Mouse (Mus musculus) heart, embryonic 15.5 days (tissue): Measurements from ENCODE around the gene Aldh1l1. TPM values are rescaled to one million over a fixed set of nuclear protein-coding genes. Genes with fewer than 3 reads are reported as not detected.

Source experiments
- ATAC-seq: fragments of 200-750 bp; cut with Nextera tagmentation; replicated peaks from 2 replicates; pipeline ENCODE4 v1.8.0; 2017; ENCODE audit warnings: low read depth, moderate TSS enrichment; ENCODE audit not compliant: insufficient number of reproducible peaks, insufficient read depth, low FRiP score
- H3K27ac ChIP-seq: fragments of 300-500 bp; sonication (generic); 2 replicates; pipeline ENCODE4 v1.5.1; 2015; ENCODE audit warnings: mild to moderate bottlenecking, inconsistent platforms
- H3K27me3 ChIP-seq: fragments of 300-500 bp; sonication (generic); 2 replicates; pipeline ENCODE4 v1.6.1; 2015; ENCODE audit warnings: inconsistent platforms
- H3K36me3 ChIP-seq: fragments of 300-500 bp; sonication (generic); 2 replicates; pipeline ENCODE4 v1.6.1; 2015; ENCODE audit warnings: mild to moderate bottlenecking, inconsistent platforms
- H3K4me1 ChIP-seq: fragments of 300-500 bp; sonication (generic); replicated peaks from 2 replicates; pipeline ENCODE4 v1.6.1; 2015; ENCODE audit warnings: inconsistent platforms
- H3K4me2 ChIP-seq: fragments of 300-500 bp; sonication (generic); 2 replicates; pipeline ENCODE4 v1.6.1; 2015; ENCODE audit warnings: inconsistent platforms, mild to moderate bottlenecking, moderate library complexity
- H3K4me3 ChIP-seq: fragments of 300-500 bp; sonication (generic); 2 replicates; pipeline ENCODE4 v1.5.1; 2015; ENCODE audit warnings: mild to moderate bottlenecking, inconsistent platforms
- H3K9ac ChIP-seq: fragments of 300-500 bp; sonication (generic); 2 replicates; pipeline ENCODE4 v1.6.1; 2015; ENCODE audit warnings: mild to moderate bottlenecking, inconsistent platforms
- H3K9me3 ChIP-seq: fragments of 300-500 bp; sonication (generic); replicated peaks from 2 replicates; pipeline ENCODE4 v1.6.1; 2016; ENCODE audit warnings: inconsistent platforms
- WGBS: fragments of 180-500 bp; shearing (Covaris S2); methylation state at CpG from one replicate; pipeline ENCODE4 v1.1.7; 2015; ENCODE audit warnings: mixed read lengths; 5-methylcytosine and 5-hydroxymethylcytosine counted together
- polyA plus RNA-seq: library from polyadenylated mRNA; unstranded; fragments of >200 nt; fragmentation: Nextera tagmentation; extraction: Ambion mirVana; gene quantifications from 2 replicates; pipeline ENCODE4 v1.2.1, GENCODE M21; 2015

The Aldh1l1 gene
- polyA plus RNA-seq, 1 experiment from 2014 or later = 1.8 TPM

DNA sequence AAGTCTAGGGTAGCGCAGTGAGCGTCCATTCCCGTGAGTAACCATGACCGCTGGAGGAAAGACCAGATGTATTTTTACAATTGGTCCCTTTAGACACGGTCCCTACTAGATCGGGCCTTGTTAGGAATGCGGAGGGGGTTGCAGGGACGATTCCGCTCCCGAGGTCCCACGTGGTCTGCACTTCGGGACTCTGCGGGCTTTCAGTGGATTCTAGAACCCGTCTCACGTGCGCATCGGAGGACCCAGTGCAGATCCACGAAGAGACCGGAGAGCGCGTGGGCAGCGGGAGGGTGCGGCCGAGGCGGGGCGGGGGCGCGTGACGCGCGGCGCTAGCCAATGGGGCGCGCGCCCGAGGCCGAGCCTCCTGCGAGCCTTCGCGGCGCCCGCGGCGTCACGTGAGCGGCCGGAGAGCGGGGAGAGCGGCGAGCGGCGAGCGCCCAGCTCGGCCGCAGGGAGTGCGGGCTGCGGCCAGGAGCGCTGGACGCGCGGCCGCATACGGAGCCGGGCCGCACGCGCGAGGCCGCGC, 24.0 kb upstream of the Aldh1l1 start, which contains the start of gene Klf15:
Klf15 (plus strand) TSS at position 396 of the 526 bp plus-strand sequence.
- WGBS = under 1% methylated on average over 61 of the region's 70 CpGs
- Histone ChIP-seq H3K27ac (peak within 1 kb of the TSS; percentile 91), H3K4me3 (peak within 1 kb of the TSS; percentile 83), H3K27me3 (peaks cover 26% of the 10 kb centered on the region), H3K4me2 (peak within 1 kb of the TSS; percentile 98), H3K36me3 (peaks cover 9% of the 10 kb centered on the region; the same call in 1 of the 2 replicates), H3K9ac (peak within 1 kb of the TSS; percentile 91), H3K4me1 (peaks cover 27% of the 10 kb centered on the region), H3K9me3 (no peaks in the 10 kb centered on the region)
- peak; percentile 54 for ATAC-seq

GRCm38 (mm10) chr6:90462841-90463227, 23.4 kb upstream of the Aldh1l1 start:
- H3K27me3 ChIP-seq = peaks cover 26% of the 10 kb centered on the region

DNA sequence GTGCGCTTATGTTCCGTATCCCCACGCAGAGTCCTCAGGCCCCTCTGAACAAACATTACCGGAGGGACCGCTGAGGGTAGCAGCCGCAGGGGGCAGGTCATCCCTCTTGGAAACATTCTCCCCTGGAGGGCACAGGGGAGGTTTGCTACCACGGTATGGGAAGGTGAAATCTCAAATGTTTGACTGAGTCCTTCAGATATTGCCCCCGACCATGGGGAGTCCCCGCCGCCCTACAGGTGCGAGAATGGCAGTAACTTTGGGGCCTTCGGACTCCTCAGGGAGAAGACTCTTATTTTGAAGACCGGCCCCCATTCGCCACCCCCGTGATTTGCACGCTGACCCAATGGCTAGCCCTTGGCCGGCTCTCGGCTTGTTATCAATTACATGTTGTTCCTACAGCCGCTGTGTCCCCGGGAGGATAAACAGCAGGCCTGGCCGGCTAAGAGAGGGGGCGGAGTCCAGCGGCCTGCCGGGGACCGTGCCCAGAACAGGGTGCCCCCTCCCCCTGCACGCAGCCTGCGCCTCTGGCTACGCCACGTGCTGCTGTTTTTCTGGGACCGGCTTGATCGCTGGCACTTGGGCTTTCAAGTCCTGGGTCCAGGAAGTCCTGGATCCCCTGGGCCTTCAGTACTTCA, 22.9 kb upstream of the Aldh1l1 start:
- H3K9me3 ChIP-seq = no peaks in the 10 kb centered on the region
- H3K9ac ChIP-seq = peak overlapping the region; percentile 91
- H3K4me1 ChIP-seq = peaks cover 35% of the 10 kb centered on the region
- peaks cover 26% of the 10 kb centered on the region for H3K27me3 ChIP-seq
- H3K36me3 ChIP-seq = peaks cover 13% of the 10 kb centered on the region; the same call in 1 of the 2 replicates
- WGBS = 2% methylated on average over 31 of the region's 31 CpGs
- H3K4me2 ChIP-seq = peak overlapping the region; percentile 98
- H3K4me3 ChIP-seq = peak overlapping the region; percentile 83
- peak overlapping the region; percentile 91 for H3K27ac ChIP-seq
- peak; percentile 92 for ATAC-seq

More at GRCm38 (mm10) chr6:90462841-90463227, 23.4 kb upstream of the Aldh1l1 start:
- Histone ChIP-seq H3K27ac (peak overlapping the region; percentile 91), H3K9ac (peak overlapping the region; percentile 91), H3K36me3 (peaks cover 13% of the 10 kb centered on the region; the same call in 1 of the 2 replicates), H3K4me1 (peaks cover 30% of the 10 kb centered on the region), H3K4me3 (peak overlapping the region; percentile 83), H3K9me3 (no peaks in the 10 kb centered on the region), H3K4me2 (peak overlapping the region; percentile 98)
- under 1% methylated on average over 38 of the region's 38 CpGs for WGBS
- ATAC-seq = peak; percentile 33

- no peak for ATAC-seq
- peak overlapping the region; percentile 98 for H3K4me2 ChIP-seq
- H3K36me3 ChIP-seq = peaks cover 13% of the 10 kb centered on the region; the same call in 1 of the 2 replicates
- peak overlapping the region; percentile 91 for H3K27ac ChIP-seq
- peaks cover 38% of the 10 kb centered on the region for H3K4me1 ChIP-seq
- H3K9me3 ChIP-seq = no peaks in the 10 kb centered on the region
- H3K4me3 ChIP-seq = peak overlapping the region; percentile 83
- WGBS = 22% methylated on average over 7 of the region's 7 CpGs
- peak overlapping the region; percentile 17 for H3K9ac ChIP-seq
- H3K27me3 ChIP-seq = peaks cover 26% of the 10 kb centered on the region
These were observed 22.3 kb upstream of the Aldh1l1 start for GRCm38 (mm10) chr6:90463890-90464421.

GRCm38 (mm10) chr6:90465028-90465640, 21.1 kb upstream of the Aldh1l1 start:
- Histone ChIP-seq H3K9ac (no peak overlapping the region), H3K36me3 (peaks cover 13% of the 10 kb centered on the region; the same call in 1 of the 2 replicates), H3K27me3 (peaks cover 22% of the 10 kb centered on the region), H3K9me3 (no peaks in the 10 kb centered on the region), H3K4me3 (no peak overlapping the region), H3K27ac (no peak overlapping the region), H3K4me2 (no peak overlapping the region), H3K4me1 (peaks cover 38% of the 10 kb centered on the region)
- 92% methylated on average over 11 of the region's 11 CpGs for WGBS
- ATAC-seq = no peak

DNA sequence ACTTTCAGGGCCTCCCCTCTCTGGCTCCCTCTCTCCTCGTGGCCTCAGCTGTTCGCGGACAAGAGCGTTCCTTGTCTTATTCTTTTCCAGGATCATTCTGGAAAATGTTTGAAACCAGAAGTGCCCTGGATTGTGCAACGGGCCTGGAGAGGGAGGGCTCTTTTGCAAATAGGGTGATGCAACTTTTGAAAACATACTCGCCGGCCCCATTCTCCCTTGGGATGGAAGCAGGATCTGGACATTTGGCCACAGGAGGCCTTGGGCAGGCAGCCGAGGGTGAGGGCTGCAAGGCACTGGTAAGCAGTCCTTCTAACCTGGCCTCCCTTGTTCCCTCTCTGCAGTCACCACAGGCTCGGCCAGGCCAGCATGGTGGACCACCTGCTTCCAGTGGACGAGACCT, 20.1 kb upstream of the Aldh1l1 start:
- H3K27ac ChIP-seq = no peak overlapping the region

GRCm38 (mm10) chr6:90466847-90467410, 19.3 kb upstream of the Aldh1l1 start:
- peaks cover 54% of the 10 kb centered on the region for H3K4me1 ChIP-seq

More for the DNA sequence above, 20.1 kb upstream of the Aldh1l1 start:
- Histone ChIP-seq H3K4me3 (no peak overlapping the region), H3K27me3 (peaks cover 12% of the 10 kb centered on the region), H3K9ac (no peak overlapping the region), H3K4me2 (no peak overlapping the region), H3K9me3 (no peaks in the 10 kb centered on the region), H3K36me3 (peaks cover 13% of the 10 kb centered on the region; the same call in 1 of the 2 replicates), H3K4me1 (peaks cover 48% of the 10 kb centered on the region)
- WGBS = 68% methylated on average over 10 of the region's 10 CpGs
- no peak for ATAC-seq

GRCm38 (mm10) chr6:90468216-90468615, 18.0 kb upstream of the Aldh1l1 start:
- H3K36me3 ChIP-seq = peaks cover 13% of the 10 kb centered on the region; the same call in 1 of the 2 replicates
- H3K27ac ChIP-seq = no peak overlapping the region
- no peaks in the 10 kb centered on the region for H3K9me3 ChIP-seq
- no peak overlapping the region for H3K4me2 ChIP-seq
- H3K4me1 ChIP-seq = peaks cover 53% of the 10 kb centered on the region
- H3K27me3 ChIP-seq = no peaks in the 10 kb centered on the region; the same call in 1 of the 2 replicates
- WGBS = 25% methylated on average over 1 of the region's 1 CpGs
- H3K9ac ChIP-seq = no peak overlapping the region; the same call in 1 of the 2 replicates
- no peak for ATAC-seq
- H3K4me3 ChIP-seq = no peak overlapping the region

More at GRCm38 (mm10) chr6:90466847-90467410, 19.3 kb upstream of the Aldh1l1 start:
- ATAC-seq = no peak
- 0 out of 2 replicates have a peak overlapping the region, but pooled peaks have one; percentile 8 for H3K9ac ChIP-seq
- H3K4me2 ChIP-seq = no peak overlapping the region
- H3K9me3 ChIP-seq = no peaks in the 10 kb centered on the region
- no peak overlapping the region for H3K27ac ChIP-seq
- H3K27me3 ChIP-seq = peaks cover 4% of the 10 kb centered on the region
- H3K4me3 ChIP-seq = no peak overlapping the region
- peaks cover 13% of the 10 kb centered on the region; the same call in 1 of the 2 replicates for H3K36me3 ChIP-seq
- WGBS = 85% methylated on average over 12 of the region's 12 CpGs

GRCm38 (mm10) chr6:90469041-90469440, 17.2 kb upstream of the Aldh1l1 start:
- Histone ChIP-seq H3K9me3 (no peaks in the 10 kb centered on the region), H3K27ac (no peak overlapping the region), H3K27me3 (no peaks in the 10 kb centered on the region; the same call in 1 of the 2 replicates), H3K4me3 (no peak overlapping the region), H3K4me2 (no peak overlapping the region), H3K9ac (no peak overlapping the region), H3K36me3 (peaks cover 18% of the 10 kb centered on the region; the same call in 1 of the 2 replicates), H3K4me1 (peaks cover 48% of the 10 kb centered on the region)
- ATAC-seq = no peak
- 88% methylated on average over 6 of the region's 6 CpGs for WGBS

DNA sequence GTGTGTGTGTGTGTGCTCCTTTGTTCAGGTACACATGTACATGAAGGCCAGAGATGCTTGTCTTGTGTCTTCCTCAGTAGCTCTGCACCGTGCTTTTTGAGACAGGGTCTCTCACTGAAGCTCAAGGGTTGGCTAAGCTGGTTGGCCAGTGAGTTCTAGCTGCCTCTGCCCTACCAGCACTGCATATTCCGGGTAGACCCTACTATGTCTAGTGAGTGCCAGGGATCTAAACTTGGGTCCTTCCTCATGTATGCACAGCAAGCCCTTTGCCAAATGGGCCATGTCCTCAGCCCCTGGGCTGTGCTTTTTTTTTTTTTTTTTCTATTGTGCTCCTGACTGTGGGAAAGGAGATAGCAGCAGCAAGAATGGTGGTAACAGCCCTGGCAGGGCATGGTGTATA, 16.0 kb upstream of the Aldh1l1 start:
- WGBS = 94% methylated on average over 2 of the region's 2 CpGs
- H3K27ac ChIP-seq = peak overlapping the region; percentile 85
- no peaks in the 10 kb centered on the region for H3K27me3 ChIP-seq
- no peak overlapping the region for H3K4me3 ChIP-seq
- H3K36me3 ChIP-seq = peaks cover 18% of the 10 kb centered on the region; the same call in 1 of the 2 replicates
- H3K4me2 ChIP-seq = no peak overlapping the region
- peaks cover 37% of the 10 kb centered on the region for H3K4me1 ChIP-seq
- H3K9me3 ChIP-seq = no peaks in the 10 kb centered on the region
- H3K9ac ChIP-seq = no peak overlapping the region
- ATAC-seq = no peak
